Mouse (Mus musculus) naive thymus-derived CD4-positive, alpha-beta T cell, adult 5 months (primary cell): ENCODE measurements around the gene Gm853. TPM values are rescaled to one million over a fixed set of nuclear protein-coding genes. Genes with fewer than 3 reads are reported as not detected.

Experiments used
- polyA plus RNA-seq: library from polyadenylated mRNA; unstranded; fragments of 100-300 nt; shearing (Covaris generic); gene quantifications from one replicate; pipeline ENCODE4 v1.2.1, GENCODE M21; 2017

Gene Gm853
- polyA plus RNA-seq, result not detected

GRCm38 (mm10) chr4:130222179-130222578 is at the start of gene Gm853:
Gm853 (minus strand) TSS chr4:130222401.

GRCm38 (mm10) chr4:130175072-130175711 is 47.0 kb downstream of the Gm853 start, which contains the start of gene Tinagl1:
Tinagl1 (minus strand) TSS chr4:130175122.

Other genes starting within 250 kb of the Gm853 start
- gene Adgrb2, start 237.5 kb downstream of the Gm853 start, polyA plus RNA-seq, result 0.42 TPM
- gene Col16a1, start 174.6 kb downstream of the Gm853 start, polyA plus RNA-seq, result not detected
- 53.6 TPM for gene Pef1, start 119.8 kb downstream of the Gm853 start, polyA plus RNA-seq
- not detected for gene Hcrtr1, start 83.0 kb downstream of the Gm853 start, polyA plus RNA-seq
- not detected for gene Tinagl1, start 47.3 kb downstream of the Gm853 start, polyA plus RNA-seq
- not detected for gene Serinc2, start 56.8 kb upstream of the Gm853 start, polyA plus RNA-seq
- not detected for gene Fabp3, start 86.2 kb upstream of the Gm853 start, polyA plus RNA-seq
- not detected for gene Gm10570, start 86.3 kb upstream of the Gm853 start, polyA plus RNA-seq
- 49.0 TPM for gene Zcchc17, start 137.5 kb upstream of the Gm853 start, polyA plus RNA-seq
- gene Snrnp40, start 137.7 kb upstream of the Gm853 start, polyA plus RNA-seq, result 97.8 TPM